Mouse (Mus musculus) lung, adult 2 months (tissue): ENCODE measurements around the gene Htr5a. TPM values are rescaled to one million over a fixed set of nuclear protein-coding genes. Genes with fewer than 3 reads are reported as not detected.

ENCODE experiments used
- DNase-seq: peaks from one replicate; pipeline ENCODE4 v3.0.0; 2022
- H3K4me1 ChIP-seq: fragments of 200-500 bp; 2 replicates; pipeline ENCODE4 v1.6.1; 2011; ENCODE audit warnings: low read length; ENCODE audit not compliant: control insufficient read depth, insufficient read depth
- H3K4me3 ChIP-seq: fragments of 200-500 bp; replicated peaks from 2 replicates; pipeline ENCODE3; 2011; ENCODE audit warnings: low read depth, mild to moderate bottlenecking, control low read depth, low read length; ENCODE audit errors: extremely low read depth
- CTCF ChIP-seq: fragments of 200-500 bp; IDR thresholded peaks from 2 replicates; pipeline ENCODE4 v1.5.1; 2011; ENCODE audit warnings: mild to moderate bottlenecking, low read length, control low read depth; ENCODE audit not compliant: insufficient read depth
- POLR2A ChIP-seq: fragments of 200-500 bp; IDR thresholded peaks from 2 replicates; pipeline ENCODE4 v1.6.1; 2011; ENCODE audit warnings: low read depth, mild to moderate bottlenecking, control low read depth, low read length, borderline replicate concordance; ENCODE audit errors: extremely low read depth
- WGBS: fragments of 180-500 bp; shearing (Covaris S2); methylation state at CpG from one replicate; pipeline ENCODE4 v1.1.7; 2018; 5-methylcytosine and 5-hydroxymethylcytosine counted together
- polyA plus RNA-seq: library from polyadenylated mRNA; depleted of rRNA; stranded (reverse); fragments of >200 nt; gene quantifications from 2 replicates; pipeline ENCODE4 v1.2.3, GENCODE M21; 2012; rRNA removed

Gene Htr5a
- polyA plus RNA-seq, result not detected in 2 replicates

DNA sequence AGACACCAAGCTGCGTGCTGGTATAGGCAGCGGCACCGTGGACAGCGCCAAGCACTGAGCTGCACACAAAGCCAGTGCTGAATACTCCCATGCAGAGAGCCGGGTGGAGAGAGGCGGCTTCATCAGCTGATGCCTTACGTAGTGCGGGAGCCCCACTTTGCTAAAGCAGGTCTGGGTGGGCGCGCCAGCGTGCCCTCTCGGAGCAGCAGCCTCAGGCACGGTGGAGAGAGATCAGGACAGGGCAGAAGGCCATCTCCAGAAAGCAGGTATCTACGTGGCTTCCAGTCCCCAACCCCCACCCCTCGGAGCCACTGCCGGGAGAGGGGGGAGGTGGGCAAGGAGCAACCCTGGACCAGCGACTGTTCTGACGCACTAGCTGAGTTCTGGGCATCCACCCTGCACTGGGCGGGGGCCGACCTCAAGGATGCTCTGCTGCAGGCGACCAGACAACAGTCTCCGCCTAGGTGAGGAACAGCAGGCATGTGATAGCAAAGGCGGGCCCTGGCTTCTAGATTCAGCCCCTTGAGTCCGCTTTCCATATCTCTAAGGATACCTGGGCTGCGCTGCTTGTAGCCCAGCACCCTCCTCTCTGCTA is at the start of gene Htr5a:
TSS of gene Htr5a (plus strand) at position 449 of the 595 bp plus-strand sequence.
- 7% methylated on average over 25 of the region's 25 CpGs for WGBS
- TF ChIP-seq CTCF (no peak), POLR2A (no peak)
- Histone ChIP-seq H3K4me1 (no peaks in the 10 kb centered on the region), H3K4me3 (no peak within 1 kb of the TSS)
- DNase-seq, result no peak

- no peak for TF ChIP-seq POLR2A
- no peak for TF ChIP-seq CTCF
- Histone ChIP-seq H3K4me3 (peak overlapping the region; percentile 92), H3K4me1 (peaks cover 5% of the 10 kb centered on the region; the same call in 1 of the 2 replicates)
- DNase-seq, result no peak
- WGBS, result 14% methylated on average over 8 of the region's 8 CpGs
Measured at GRCm38 (mm10) chr5:27792173-27792470, 49.8 kb upstream of the Htr5a start.

DNA sequence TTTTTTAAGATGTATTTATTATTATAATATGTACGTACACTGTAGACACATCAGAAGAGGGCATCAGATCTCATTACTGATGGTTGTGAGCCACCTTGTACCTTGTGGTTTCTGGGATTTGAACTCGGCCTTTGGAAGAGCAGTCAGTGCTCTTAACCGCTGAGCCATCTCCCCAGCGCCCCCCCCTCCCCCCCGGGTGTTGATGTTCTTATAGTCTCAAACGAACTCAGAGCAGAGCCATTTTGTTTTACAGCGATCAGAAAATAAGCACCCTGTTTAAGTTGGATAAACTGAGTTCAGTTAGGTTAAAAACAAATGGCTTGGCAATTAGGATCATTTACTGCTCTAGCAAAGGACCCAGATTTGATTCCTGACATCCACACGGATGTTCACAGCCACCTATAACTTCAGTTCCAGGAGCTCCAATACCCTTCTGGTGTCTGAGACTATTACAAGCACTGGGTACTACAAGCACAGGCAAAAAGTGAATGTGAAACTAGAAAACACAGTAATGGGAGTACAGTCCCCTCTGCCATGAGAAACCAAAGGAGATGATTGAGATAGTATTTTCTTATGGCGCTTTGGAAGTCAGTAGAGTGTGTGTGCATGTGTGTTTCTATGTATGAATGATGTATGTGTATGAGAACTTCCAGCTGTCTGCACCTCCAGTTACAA is 49.3 kb upstream of the Htr5a start:
- Histone ChIP-seq H3K4me1 (peaks cover 5% of the 10 kb centered on the region; the same call in 1 of the 2 replicates), H3K4me3 (no peak overlapping the region)
- DNase-seq, result no peak
- WGBS, result 45% methylated on average over 9 of the region's 9 CpGs
- TF ChIP-seq CTCF (no peak), POLR2A (no peak)

GRCm38 (mm10) chr5:27793923-27794322 is 48.0 kb upstream of the Htr5a start:
- DNase-seq, result peak; percentile 67
- Histone ChIP-seq H3K4me1 (peaks cover 5% of the 10 kb centered on the region; the same call in 1 of the 2 replicates), H3K4me3 (no peak overlapping the region)
- 4% methylated on average over 1 of the region's 1 CpGs for WGBS
- TF ChIP-seq POLR2A (no peak), CTCF (peak; percentile 92)

- Histone ChIP-seq H3K4me1 (no peaks in the 10 kb centered on the region), H3K4me3 (no peak overlapping the region)
- WGBS, result 85% methylated on average over 2 of the region's 2 CpGs
- TF ChIP-seq CTCF, result no peak
- no peak for DNase-seq
Measured at GRCm38 (mm10) chr5:27814282-27814681, 27.7 kb upstream of the Htr5a start.

DNA sequence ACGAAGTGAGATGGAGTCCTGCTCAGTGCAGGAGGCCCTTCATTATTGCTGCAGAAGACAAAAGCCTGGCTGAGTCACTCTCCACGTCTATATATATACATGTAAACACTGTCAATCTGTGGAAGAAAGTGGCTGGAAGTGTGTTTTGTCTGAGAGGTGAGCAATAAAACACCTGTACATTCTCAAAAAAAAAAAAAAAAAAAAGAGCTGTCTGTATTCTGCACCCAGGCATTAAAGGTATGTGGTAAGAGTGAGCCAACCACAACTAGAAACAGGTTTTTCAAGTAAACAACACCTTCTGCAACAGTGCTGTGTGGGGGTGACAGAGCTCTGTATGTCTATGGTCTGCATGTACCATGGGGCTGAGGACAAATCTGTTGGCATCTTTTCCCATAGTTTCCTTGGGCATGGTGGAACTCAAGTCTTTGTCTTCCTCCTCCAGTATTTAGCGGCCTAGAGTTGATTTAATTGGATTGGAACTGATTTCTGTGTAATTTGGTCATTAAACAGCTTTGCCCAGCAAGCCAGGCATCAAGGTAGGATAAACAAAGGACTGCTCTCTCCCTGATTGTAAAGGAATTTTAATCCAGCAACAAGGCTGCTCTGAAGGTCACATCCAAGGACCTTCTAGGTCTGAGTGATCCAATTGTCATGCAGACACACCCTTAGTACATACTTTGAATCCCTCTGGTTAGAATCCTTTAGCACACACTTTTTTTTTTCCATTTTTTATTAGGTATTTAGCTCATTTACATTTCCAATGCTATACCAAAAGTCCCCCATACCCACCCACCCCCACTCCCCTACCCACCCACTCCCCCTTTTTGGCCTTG is 22.9 kb upstream of the Htr5a start:
- Histone ChIP-seq H3K4me1 (no peaks in the 10 kb centered on the region), H3K4me3 (no peak overlapping the region)
- no peak for TF ChIP-seq POLR2A
- no peak for TF ChIP-seq CTCF
- 62% methylated on average over 3 of the region's 3 CpGs for WGBS
- no peak for DNase-seq

DNA sequence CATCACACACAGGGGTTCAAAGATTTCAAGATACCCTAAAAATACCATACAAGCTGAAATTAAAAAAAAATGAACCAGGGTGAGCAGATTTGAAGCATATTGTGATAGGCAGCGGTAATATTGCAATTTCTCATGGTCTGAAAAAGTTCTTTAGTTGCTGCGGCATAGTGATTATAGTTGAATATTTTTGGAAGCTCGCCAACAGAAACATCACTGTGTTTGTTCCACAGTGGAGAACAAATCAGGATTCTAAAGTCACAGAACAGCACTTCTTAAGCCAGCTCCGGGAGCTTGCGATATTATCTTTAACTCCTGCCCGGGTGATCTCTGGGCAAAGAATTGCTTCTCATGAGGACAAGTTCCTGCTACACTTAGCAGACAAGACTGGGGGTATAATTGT is 20.8 kb upstream of the Htr5a start:
- H3K4me3 ChIP-seq, result no peak overlapping the region
- no peak for TF ChIP-seq POLR2A
- no peak for TF ChIP-seq CTCF
- H3K4me1 ChIP-seq, result no peaks in the 10 kb centered on the region
- DNase-seq, result no peak
- WGBS, result 52% methylated on average over 6 of the region's 6 CpGs

GRCm38 (mm10) chr5:27827971-27828370 is 14.0 kb upstream of the Htr5a start:
- no peaks in the 10 kb centered on the region for H3K4me1 ChIP-seq
- WGBS, result 74% methylated on average over 7 of the region's 7 CpGs
- no peak for TF ChIP-seq CTCF
- TF ChIP-seq POLR2A, result no peak
- H3K4me3 ChIP-seq, result no peak overlapping the region
- DNase-seq, result no peak

- WGBS, result 63% methylated on average over 2 of the region's 2 CpGs
- Histone ChIP-seq H3K4me3 (no peak overlapping the region), H3K4me1 (no peaks in the 10 kb centered on the region)
- no peak for DNase-seq
- TF ChIP-seq POLR2A, result no peak
Measured at GRCm38 (mm10) chr5:27835096-27835495, 6.9 kb upstream of the Htr5a start.

GRCm38 (mm10) chr5:27838061-27838460 is 3.9 kb upstream of the Htr5a start:
- Histone ChIP-seq H3K4me3 (no peak overlapping the region), H3K4me1 (no peaks in the 10 kb centered on the region)
- no peak for DNase-seq
- no peak for TF ChIP-seq CTCF
- no peak for TF ChIP-seq POLR2A
- WGBS, result 39% methylated on average over 4 of the region's 4 CpGs
